Mouse (Mus musculus): ENCODE data around the gene Gcc2. TPM values are rescaled to one million over a fixed set of nuclear protein-coding genes. Genes with fewer than 3 reads are reported as not detected.

Gcc2 gene
- polyA plus RNA-seq (2015; fragmentation: Nextera tagmentation; extraction: Ambion mirVana): 34.1 and 38.1 TPM in 2 replicates

DNA sequence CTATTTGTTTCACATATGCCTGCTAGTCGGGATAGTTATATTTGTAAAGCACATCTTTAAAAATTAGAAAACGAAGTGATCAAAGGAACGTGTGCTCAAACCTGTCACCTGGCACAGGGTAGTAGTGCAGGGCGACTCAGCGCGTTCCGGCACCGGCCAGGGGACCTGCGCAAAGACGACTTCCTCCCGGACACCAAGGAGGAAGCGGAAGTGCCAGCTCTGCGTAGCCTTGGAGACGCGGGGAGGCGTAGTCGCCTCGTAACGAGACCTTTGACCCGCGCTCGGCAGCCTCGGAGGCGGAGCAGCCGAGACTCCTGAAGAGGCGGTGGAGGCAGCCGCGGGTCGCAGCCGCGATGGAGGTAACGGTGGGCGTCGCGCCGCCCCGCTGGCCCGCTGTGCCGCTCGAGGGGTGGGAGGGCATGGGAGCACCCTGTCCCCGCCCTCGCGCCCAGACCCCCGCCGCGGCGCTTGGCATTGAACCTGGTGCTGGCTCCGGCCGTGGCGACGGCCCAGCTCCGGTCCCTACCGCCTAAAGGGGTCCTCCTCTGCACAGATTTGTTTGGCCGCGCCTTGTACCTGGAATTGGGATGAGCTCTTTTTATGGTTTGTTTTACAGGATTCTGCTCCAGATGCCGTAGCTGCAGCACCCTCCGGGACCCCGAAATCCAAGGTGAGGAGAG lies at the start of gene Gcc2:
Gene Gcc2 (plus strand): TSS at position 285 of the 680 bp plus-strand sequence.
- under 1% methylated on average over 50 of the region's 58 CpGs for WGBS
- H3K27me3 ChIP-seq (ENCODE audit: control insufficient read depth, insufficient read depth, low read length): no peaks in the 10 kb centered on the region
- peak within 1 kb of the TSS; percentile 74 for H3K4me2 ChIP-seq (ENCODE audit: low read depth, low read length)
- H3K9ac ChIP-seq (ENCODE audit: low read length): peak within 1 kb of the TSS; percentile 83
- H3K4me3 ChIP-seq (ENCODE audit: low read length): peak within 1 kb of the TSS; percentile 94
- H3K4me1 ChIP-seq (ENCODE audit: control insufficient read depth, insufficient read depth, low read length): peaks cover 12% of the 10 kb centered on the region
- ATAC-seq (replicated peaks; ENCODE audit: extremely low read depth, insufficient read depth, low FRiP score): peak; percentile 98
- peak within 1 kb of the TSS; percentile 69 for H3K27ac ChIP-seq (ENCODE audit: low read length)
- no peaks in the 10 kb centered on the region for H3K9me3 ChIP-seq (replicated peaks; ENCODE audit: control insufficient read depth, low read length)
- peaks cover 12% of the 10 kb centered on the region for H3K36me3 ChIP-seq (ENCODE audit: control insufficient read depth, insufficient read depth)

DNA sequence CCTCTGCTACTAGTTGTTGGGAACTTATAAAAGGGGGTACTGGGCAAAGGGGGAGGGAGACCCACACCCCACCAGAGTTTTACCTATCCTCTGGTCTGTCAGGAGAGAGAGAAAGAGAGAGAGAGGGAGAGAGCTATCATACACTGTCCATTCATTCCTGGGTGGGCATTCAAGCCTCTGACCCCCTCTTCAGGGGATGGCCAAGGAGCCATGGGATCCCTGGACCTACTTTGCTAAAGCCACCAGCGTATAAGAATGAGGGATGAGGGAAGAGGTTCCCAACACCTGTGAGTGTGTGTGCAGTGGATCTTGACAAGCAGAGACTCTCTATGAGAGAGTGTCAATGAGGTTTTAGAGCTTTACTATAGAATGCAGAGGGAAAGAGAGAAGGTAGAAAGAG lies 49.3 kb upstream of the Gcc2 start:
- H3K27ac ChIP-seq (ENCODE audit: low read length): no peak overlapping the region
- 40% methylated on average over 1 of the region's 1 CpGs for WGBS
- H3K4me2 ChIP-seq (ENCODE audit: low read depth, low read length): no peak overlapping the region
- H3K36me3 ChIP-seq (ENCODE audit: control insufficient read depth, insufficient read depth): no peaks in the 10 kb centered on the region
- no peaks in the 10 kb centered on the region for H3K4me1 ChIP-seq (ENCODE audit: control insufficient read depth, insufficient read depth, low read length)
- H3K27me3 ChIP-seq (ENCODE audit: control insufficient read depth, insufficient read depth, low read length): no peaks in the 10 kb centered on the region
- ATAC-seq (replicated peaks; ENCODE audit: extremely low read depth, insufficient read depth, low FRiP score): no peak
- no peak overlapping the region for H3K9ac ChIP-seq (ENCODE audit: low read length)
- no peak overlapping the region for H3K4me3 ChIP-seq (ENCODE audit: low read length)
- H3K9me3 ChIP-seq (replicated peaks; ENCODE audit: control insufficient read depth, low read length): peaks cover 6% of the 10 kb centered on the region

DNA sequence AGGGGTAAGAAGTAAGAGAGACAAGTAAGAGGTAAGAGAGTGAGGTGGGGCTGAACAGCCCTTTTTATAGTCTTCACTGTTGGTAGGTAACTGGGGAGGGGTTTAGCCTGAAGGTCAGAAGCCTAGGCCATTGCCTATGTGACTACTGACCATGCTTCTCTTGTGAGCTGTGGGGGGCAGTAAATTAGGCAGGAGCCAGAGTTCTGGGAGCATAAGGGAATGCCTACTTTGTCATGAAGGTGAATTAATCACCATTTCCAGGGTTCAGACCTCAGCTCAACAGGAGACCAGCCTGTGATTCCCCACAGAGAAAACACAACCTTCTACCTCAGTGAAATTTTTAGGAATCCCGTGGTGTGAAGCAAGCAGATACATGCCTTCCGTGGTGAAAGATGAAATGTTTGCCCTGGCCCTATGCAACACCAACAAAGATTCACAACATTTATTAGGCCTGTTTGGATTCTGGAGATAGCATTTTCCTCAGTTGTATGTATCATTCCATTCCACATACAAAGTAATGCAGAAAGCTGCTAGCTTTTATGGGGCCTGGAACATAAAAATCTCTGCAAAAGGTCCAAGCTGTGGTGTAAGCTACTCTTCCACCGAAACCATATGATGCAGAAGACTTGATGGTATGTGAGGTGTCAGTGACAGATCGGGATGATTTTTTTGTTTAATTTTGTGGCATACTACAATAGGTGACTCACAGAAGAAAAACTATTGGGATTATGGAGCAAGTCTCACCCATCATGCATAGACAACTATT lies 48.5 kb upstream of the Gcc2 start:
- Histone ChIP-seq H3K27ac (ENCODE audit: low read length) (no peak overlapping the region), H3K4me3 (ENCODE audit: low read length) (no peak overlapping the region), H3K9ac (ENCODE audit: low read length) (no peak overlapping the region), H3K4me1 (ENCODE audit: control insufficient read depth, insufficient read depth, low read length) (no peaks in the 10 kb centered on the region), H3K9me3 (replicated peaks; ENCODE audit: control insufficient read depth, low read length) (peaks cover 6% of the 10 kb centered on the region), H3K27me3 (ENCODE audit: control insufficient read depth, insufficient read depth, low read length) (no peaks in the 10 kb centered on the region), H3K36me3 (ENCODE audit: control insufficient read depth, insufficient read depth) (no peaks in the 10 kb centered on the region), H3K4me2 (ENCODE audit: low read depth, low read length) (no peak overlapping the region)
- WGBS: 79% methylated on average over 4 of the region's 4 CpGs
- no peak for ATAC-seq (replicated peaks; ENCODE audit: extremely low read depth, insufficient read depth, low FRiP score)

DNA sequence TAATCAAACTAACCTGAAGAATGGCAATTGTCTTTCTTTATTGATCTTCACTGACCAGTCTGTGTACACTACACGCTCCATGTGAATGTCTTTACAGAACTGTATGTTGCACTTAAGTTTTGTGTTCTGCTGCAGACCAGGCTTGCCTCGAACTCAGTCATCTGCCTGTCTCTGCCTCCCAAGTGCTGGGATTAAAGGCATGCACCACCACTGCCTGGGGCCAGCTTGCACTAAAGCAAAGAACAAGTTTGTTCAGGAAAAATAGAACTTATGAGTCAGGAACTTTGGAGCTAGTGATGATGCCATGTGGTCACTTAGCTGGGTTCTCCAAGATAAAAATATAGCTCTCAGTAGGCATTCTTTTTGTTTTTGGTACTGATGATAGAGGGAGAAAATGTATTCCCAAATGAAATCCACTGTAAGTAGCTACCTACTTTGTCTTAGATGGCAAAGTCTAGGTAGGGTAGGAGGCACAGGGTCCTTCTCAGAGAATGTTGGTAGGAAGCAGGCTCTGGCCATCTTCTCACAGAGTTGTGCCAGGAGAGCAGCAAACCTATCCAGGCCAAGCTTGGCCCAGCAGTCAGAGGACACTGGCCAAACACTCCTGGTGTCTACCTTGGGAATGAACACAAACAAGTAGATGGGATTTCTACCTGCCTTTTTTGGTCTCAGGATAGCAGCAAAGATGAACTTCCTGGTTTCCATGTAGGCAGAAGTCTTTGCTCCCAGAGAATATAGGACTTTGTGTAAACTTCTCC lies 45.4 kb upstream of the Gcc2 start:
- Histone ChIP-seq H3K9ac (ENCODE audit: low read length) (no peak overlapping the region), H3K27ac (ENCODE audit: low read length) (no peak overlapping the region), H3K4me3 (ENCODE audit: low read length) (no peak overlapping the region), H3K4me1 (ENCODE audit: control insufficient read depth, insufficient read depth, low read length) (no peaks in the 10 kb centered on the region), H3K27me3 (ENCODE audit: control insufficient read depth, insufficient read depth, low read length) (no peaks in the 10 kb centered on the region), H3K4me2 (ENCODE audit: low read depth, low read length) (no peak overlapping the region), H3K36me3 (ENCODE audit: control insufficient read depth, insufficient read depth) (no peaks in the 10 kb centered on the region), H3K9me3 (replicated peaks; ENCODE audit: control insufficient read depth, low read length) (peaks cover 11% of the 10 kb centered on the region)
- no peak for ATAC-seq (replicated peaks; ENCODE audit: extremely low read depth, insufficient read depth, low FRiP score)
- WGBS: 63% methylated on average over 2 of the region's 2 CpGs

DNA sequence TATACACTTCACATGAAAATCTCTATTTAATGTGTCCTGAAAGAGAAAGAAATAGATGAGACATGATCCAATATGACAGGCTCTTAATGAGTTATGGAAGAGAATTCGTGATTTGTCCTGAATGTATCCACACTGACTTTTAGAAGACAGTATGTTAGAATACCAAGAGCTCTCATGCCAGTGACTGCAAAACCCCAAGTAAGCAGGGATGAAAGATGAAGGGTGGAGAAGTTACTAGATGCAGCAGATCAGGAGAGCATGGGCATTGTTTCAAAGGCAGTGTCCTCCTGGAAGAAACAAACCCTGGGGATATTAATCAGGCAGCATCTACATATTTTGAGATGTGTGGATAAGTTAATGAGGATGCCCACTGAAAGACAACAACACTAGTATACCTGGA lies 44.8 kb upstream of the Gcc2 start:
- no peak overlapping the region for H3K27ac ChIP-seq (ENCODE audit: low read length)
- no peak overlapping the region for H3K4me3 ChIP-seq (ENCODE audit: low read length)
- WGBS: 48% methylated on average over 1 of the region's 1 CpGs
- H3K4me2 ChIP-seq (ENCODE audit: low read depth, low read length): no peak overlapping the region
- no peaks in the 10 kb centered on the region for H3K36me3 ChIP-seq (ENCODE audit: control insufficient read depth, insufficient read depth)
- no peaks in the 10 kb centered on the region for H3K4me1 ChIP-seq (ENCODE audit: control insufficient read depth, insufficient read depth, low read length)
- no peak overlapping the region for H3K9ac ChIP-seq (ENCODE audit: low read length)
- H3K9me3 ChIP-seq (replicated peaks; ENCODE audit: control insufficient read depth, low read length): peaks cover 11% of the 10 kb centered on the region
- ATAC-seq (replicated peaks; ENCODE audit: extremely low read depth, insufficient read depth, low FRiP score): no peak
- no peaks in the 10 kb centered on the region for H3K27me3 ChIP-seq (ENCODE audit: control insufficient read depth, insufficient read depth, low read length)

DNA sequence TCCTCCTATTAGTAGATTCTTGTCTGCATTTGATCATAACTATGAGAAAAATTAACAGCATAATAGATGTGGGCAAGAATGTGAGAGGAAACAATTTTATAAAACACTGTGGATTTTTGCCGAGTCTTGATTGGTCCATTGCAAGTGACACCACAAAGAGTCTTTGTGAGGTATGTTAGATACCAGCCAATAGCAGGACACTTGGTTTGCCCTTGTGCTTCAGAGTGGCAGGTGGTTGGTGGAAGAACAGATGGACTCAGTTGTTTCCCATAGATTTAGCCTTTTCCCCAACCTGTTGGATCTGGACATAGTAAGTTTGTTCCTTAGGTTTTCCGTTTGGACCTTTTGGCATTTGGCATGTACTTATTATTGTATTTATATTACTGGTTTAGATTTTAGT lies 44.1 kb upstream of the Gcc2 start:
- Histone ChIP-seq H3K27ac (ENCODE audit: low read length) (no peak overlapping the region), H3K4me3 (ENCODE audit: low read length) (no peak overlapping the region), H3K4me1 (ENCODE audit: control insufficient read depth, insufficient read depth, low read length) (no peaks in the 10 kb centered on the region), H3K36me3 (ENCODE audit: control insufficient read depth, insufficient read depth) (no peaks in the 10 kb centered on the region), H3K27me3 (ENCODE audit: control insufficient read depth, insufficient read depth, low read length) (no peaks in the 10 kb centered on the region), H3K9ac (ENCODE audit: low read length) (no peak overlapping the region), H3K4me2 (ENCODE audit: low read depth, low read length) (no peak overlapping the region), H3K9me3 (replicated peaks; ENCODE audit: control insufficient read depth, low read length) (peaks cover 7% of the 10 kb centered on the region; the same call in 1 of the 2 replicates)
- WGBS: 88% methylated on average over 2 of the region's 2 CpGs
- ATAC-seq (replicated peaks; ENCODE audit: extremely low read depth, insufficient read depth, low FRiP score): no peak

DNA sequence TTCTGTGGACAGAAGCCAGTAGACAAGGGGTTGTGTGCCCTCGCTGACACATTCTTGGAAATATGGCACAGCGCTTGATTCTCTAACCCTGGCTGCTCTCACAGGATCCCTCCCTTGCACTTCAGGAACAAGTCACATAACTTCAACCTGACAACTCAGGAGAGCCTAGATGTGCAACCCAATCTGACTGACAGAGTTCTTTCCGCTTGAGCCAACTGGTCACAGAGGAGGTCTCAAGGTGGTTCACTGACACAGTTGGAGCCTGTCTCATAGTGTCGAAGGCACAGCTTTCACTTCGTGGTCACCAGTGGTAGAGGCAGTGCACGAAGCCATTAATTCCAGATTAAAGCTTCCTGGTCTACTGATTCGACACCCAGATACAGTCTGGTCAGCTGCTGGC lies 43.1 kb upstream of the Gcc2 start:
- Histone ChIP-seq H3K4me2 (ENCODE audit: low read depth, low read length) (no peak overlapping the region), H3K9me3 (replicated peaks; ENCODE audit: control insufficient read depth, low read length) (peaks cover 7% of the 10 kb centered on the region; the same call in 1 of the 2 replicates), H3K9ac (ENCODE audit: low read length) (no peak overlapping the region), H3K4me3 (ENCODE audit: low read length) (no peak overlapping the region), H3K27me3 (ENCODE audit: control insufficient read depth, insufficient read depth, low read length) (no peaks in the 10 kb centered on the region), H3K36me3 (ENCODE audit: control insufficient read depth, insufficient read depth) (no peaks in the 10 kb centered on the region), H3K27ac (ENCODE audit: low read length) (no peak overlapping the region), H3K4me1 (ENCODE audit: control insufficient read depth, insufficient read depth, low read length) (no peaks in the 10 kb centered on the region)
- ATAC-seq (replicated peaks; ENCODE audit: extremely low read depth, insufficient read depth, low FRiP score): no peak
- 70% methylated on average over 7 of the region's 7 CpGs for WGBS

DNA sequence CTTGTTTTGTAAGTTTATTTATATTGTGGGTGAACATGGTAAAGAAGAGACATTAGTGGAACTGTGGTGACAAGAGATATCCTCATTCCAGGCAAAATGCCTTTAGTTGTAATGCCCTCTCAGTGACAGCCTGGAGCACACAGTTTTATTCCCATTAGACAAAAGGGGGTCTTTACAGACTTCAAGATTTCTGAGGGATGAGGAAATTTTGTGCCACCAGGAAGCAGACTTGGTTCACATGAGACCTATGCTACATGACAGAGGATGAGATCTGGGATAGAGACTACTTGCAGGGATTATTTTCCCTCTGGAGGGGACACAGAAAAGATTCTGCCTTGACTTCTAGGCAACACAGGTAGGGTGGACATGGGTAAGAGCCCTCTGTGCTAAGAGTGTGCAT lies 40.8 kb upstream of the Gcc2 start:
- H3K36me3 ChIP-seq (ENCODE audit: control insufficient read depth, insufficient read depth): no peaks in the 10 kb centered on the region
- ATAC-seq (replicated peaks; ENCODE audit: extremely low read depth, insufficient read depth, low FRiP score): no peak
- no peak overlapping the region for H3K27ac ChIP-seq (ENCODE audit: low read length)

DNA sequence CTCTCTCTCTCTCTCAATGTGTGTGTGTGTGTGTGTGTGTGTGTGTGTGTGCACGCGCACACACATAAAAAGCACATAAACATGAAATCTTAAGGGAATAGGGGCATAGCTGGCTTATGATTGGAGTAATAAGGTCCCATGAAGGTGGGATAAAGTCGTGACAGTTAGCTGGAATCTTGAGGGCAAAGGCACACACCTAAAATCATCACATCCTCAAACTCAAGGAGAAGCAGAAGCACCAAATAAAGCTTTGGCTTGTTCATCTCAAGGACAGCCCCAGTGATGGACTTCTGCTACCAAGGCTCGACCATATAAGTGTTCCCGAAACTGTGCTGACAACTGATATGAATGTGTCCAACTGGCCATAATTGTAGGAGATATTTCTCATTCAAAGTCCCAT lies 40.4 kb upstream of the Gcc2 start:
- no peak overlapping the region for H3K4me3 ChIP-seq (ENCODE audit: low read length)
- peaks cover 7% of the 10 kb centered on the region; the same call in 1 of the 2 replicates for H3K9me3 ChIP-seq (replicated peaks; ENCODE audit: control insufficient read depth, low read length)
- H3K9ac ChIP-seq (ENCODE audit: low read length): no peak overlapping the region
- H3K4me1 ChIP-seq (ENCODE audit: control insufficient read depth, insufficient read depth, low read length): no peaks in the 10 kb centered on the region
- no peaks in the 10 kb centered on the region for H3K36me3 ChIP-seq (ENCODE audit: control insufficient read depth, insufficient read depth)
- no peak for ATAC-seq (replicated peaks; ENCODE audit: extremely low read depth, insufficient read depth, low FRiP score)
- no peak overlapping the region for H3K27ac ChIP-seq (ENCODE audit: low read length)
- H3K27me3 ChIP-seq (ENCODE audit: control insufficient read depth, insufficient read depth, low read length): no peaks in the 10 kb centered on the region
- WGBS: 71% methylated on average over 5 of the region's 5 CpGs
- H3K4me2 ChIP-seq (ENCODE audit: low read depth, low read length): no peak overlapping the region

More for the DNA sequence above, 40.8 kb upstream of the Gcc2 start:
- no peak overlapping the region for H3K4me3 ChIP-seq (ENCODE audit: low read length)
- no peaks in the 10 kb centered on the region for H3K4me1 ChIP-seq (ENCODE audit: control insufficient read depth, insufficient read depth, low read length)
- H3K27me3 ChIP-seq (ENCODE audit: control insufficient read depth, insufficient read depth, low read length): no peaks in the 10 kb centered on the region
- H3K4me2 ChIP-seq (ENCODE audit: low read depth, low read length): no peak overlapping the region
- H3K9ac ChIP-seq (ENCODE audit: low read length): no peak overlapping the region
- peaks cover 7% of the 10 kb centered on the region; the same call in 1 of the 2 replicates for H3K9me3 ChIP-seq (replicated peaks; ENCODE audit: control insufficient read depth, low read length)

Measured in heart, embryonic 16.5 days (tissue).